Mouse (Mus musculus): Measurements from ENCODE around the gene Ddt. TPM values are rescaled to one million over a fixed set of nuclear protein-coding genes. Genes with fewer than 3 reads are reported as not detected.

Ddt gene
- total RNA-seq (2017): 13.5 to 18.8 TPM (median 16.8 TPM) in 3 replicates

- ATAC-seq (replicated peaks; ENCODE audit: insufficient number of reproducible peaks, low FRiP score, low TSS enrichment, poor library complexity, severe bottlenecking): peak; percentile 97
Observed at GRCm38 (mm10) chr10:75772795-75773664, at the start of gene Ddt. TSS of gene Ddt (minus strand) at chr10:75773414.

- ATAC-seq (replicated peaks; ENCODE audit: insufficient number of reproducible peaks, low FRiP score, low TSS enrichment, poor library complexity, severe bottlenecking): no peak
Observed at GRCm38 (mm10) chr10:75822443-75822842, 49.2 kb upstream of the Ddt start, which contains the start of gene Gstt4. TSS of gene Gstt4 (minus strand) at chr10:75822543.

GRCm38 (mm10) chr10:75819882-75820281 is 46.7 kb upstream of the Ddt start:
- no peak for ATAC-seq (replicated peaks; ENCODE audit: insufficient number of reproducible peaks, low FRiP score, low TSS enrichment, poor library complexity, severe bottlenecking)

DNA sequence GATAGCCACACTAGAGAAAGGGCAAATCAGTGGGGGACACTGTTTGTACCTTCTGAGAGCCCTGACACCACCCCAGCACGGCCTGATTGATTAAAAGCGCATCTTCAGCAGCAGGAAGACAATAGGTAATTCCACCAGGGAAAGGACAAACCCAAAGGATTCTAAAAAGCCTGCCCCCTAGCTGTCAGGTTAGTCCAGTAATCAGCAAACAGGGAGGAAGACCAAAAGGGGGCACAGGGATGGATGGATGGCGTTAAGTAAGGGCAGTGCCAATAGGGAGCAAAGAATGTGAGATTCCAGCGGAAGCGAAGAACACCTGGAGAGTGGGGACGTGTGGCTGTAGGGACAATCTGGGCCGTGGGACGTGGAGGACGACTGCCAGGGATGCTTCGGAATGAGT is 45.4 kb upstream of the Ddt start:
- no peak for ATAC-seq (replicated peaks; ENCODE audit: insufficient number of reproducible peaks, low FRiP score, low TSS enrichment, poor library complexity, severe bottlenecking)

GRCm38 (mm10) chr10:75804217-75804616 is 31.0 kb upstream of the Ddt start:
- no peak for ATAC-seq (replicated peaks; ENCODE audit: insufficient number of reproducible peaks, low FRiP score, low TSS enrichment, poor library complexity, severe bottlenecking)

DNA sequence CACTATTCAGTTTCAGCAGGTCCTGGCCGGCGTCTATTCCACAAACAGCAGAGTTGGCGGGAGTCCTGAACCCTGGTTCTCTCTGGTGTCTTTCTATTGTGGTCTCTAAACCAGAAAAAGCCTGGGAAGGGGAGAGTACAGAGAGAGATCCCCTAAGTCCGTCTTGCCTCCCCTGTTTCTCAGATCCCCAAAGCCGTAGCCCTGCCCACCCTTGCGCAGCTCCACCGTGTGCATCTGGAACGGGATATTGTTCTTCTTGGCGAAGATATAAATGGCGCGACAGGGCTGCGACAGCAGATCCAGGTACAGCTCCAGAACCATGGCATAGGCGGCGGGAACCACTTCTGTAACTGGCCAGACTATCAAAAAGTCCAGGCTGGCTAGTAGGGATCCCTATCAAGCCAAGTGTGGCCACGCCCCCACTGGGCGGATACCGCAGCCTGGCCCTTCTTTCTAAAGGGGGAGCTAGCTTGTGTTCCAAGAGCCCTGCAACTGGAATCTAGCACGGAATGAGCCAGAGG is 25.0 kb upstream of the Ddt start, which contains the start of gene Gstt1:
Gene Gstt1, minus strand, starts transcription at position 409 of the 521 bp plus-strand sequence.
- ATAC-seq (replicated peaks; ENCODE audit: insufficient number of reproducible peaks, low FRiP score, low TSS enrichment, poor library complexity, severe bottlenecking): peak; percentile 33; the same call in 1 of the 2 replicates

DNA sequence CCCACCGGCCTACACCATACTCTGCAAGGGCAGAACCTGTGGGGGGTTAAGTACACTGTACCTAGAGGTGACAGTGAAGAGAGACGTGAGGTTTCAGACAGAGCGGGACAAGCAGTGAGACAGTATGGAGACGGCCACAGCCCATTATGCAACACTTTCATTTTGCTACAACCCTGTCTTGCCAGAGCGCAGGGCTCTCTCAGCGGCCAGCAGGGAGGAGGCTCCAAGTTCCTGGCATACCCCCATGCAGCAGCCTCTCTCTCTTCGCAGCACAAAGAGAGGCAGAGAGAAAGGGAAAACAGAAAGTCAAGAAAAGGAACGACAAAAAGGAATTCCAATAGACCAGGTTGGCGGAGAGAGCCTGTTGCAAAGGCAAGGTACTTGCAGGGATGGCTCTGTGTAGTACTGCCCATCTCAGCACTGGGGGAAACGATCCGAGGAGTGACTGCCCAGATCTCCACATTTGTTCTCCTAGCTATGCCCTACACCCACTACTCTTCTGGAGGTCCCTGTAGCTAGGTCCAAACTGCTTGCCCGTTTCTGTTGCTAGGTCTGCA is 24.5 kb upstream of the Ddt start:
- peak; percentile 57; the same call in 1 of the 2 replicates for ATAC-seq (replicated peaks; ENCODE audit: insufficient number of reproducible peaks, low FRiP score, low TSS enrichment, poor library complexity, severe bottlenecking)

- ATAC-seq (replicated peaks; ENCODE audit: insufficient number of reproducible peaks, low FRiP score, low TSS enrichment, poor library complexity, severe bottlenecking): no peak
Observed at GRCm38 (mm10) chr10:75796731-75797516, 23.7 kb upstream of the Ddt start.

GRCm38 (mm10) chr10:75794880-75795279 is 21.7 kb upstream of the Ddt start:
- no peak for ATAC-seq (replicated peaks; ENCODE audit: insufficient number of reproducible peaks, low FRiP score, low TSS enrichment, poor library complexity, severe bottlenecking)

DNA sequence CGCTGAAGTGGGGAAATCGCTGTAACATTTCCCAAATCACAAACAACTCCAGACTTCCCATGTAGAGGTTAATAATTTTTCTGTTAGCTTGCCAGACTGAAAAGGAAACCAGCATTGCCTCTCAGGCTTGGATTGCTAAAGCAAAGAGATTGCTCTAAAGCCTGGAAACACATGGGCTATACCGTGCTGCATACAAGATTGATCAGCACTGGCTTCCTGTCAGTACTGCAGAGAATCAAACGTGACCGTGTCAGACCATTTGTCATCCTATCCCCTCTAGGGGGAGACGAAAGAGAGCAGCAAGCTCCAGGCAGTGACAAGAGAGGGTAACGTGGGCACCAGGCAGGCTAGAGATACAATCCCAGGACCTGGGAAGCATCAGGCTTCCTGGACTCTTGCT is 17.6 kb upstream of the Ddt start:
- ATAC-seq (replicated peaks; ENCODE audit: insufficient number of reproducible peaks, low FRiP score, low TSS enrichment, poor library complexity, severe bottlenecking): no peak

DNA sequence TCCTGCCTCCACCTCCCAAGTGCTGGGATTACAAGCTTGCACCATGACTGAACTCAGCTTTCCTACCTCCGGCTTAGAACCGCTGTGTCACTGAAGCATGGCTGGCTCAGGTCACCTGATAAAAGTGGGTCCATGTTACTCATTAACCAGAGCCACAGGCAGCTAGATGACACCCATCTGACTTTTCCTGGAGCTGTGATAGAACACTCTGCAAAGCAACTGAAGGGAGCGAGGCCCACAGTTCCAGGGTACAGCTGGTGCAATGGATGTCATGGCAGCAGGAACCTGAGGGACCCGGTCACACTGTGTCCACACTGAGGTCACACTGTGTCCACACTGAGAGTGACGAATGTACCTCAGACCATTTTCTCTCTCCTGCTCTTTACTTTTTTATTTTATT is 16.6 kb upstream of the Ddt start:
- ATAC-seq (replicated peaks; ENCODE audit: insufficient number of reproducible peaks, low FRiP score, low TSS enrichment, poor library complexity, severe bottlenecking): no peak

- ATAC-seq (replicated peaks; ENCODE audit: insufficient number of reproducible peaks, low FRiP score, low TSS enrichment, poor library complexity, severe bottlenecking): no peak
Observed at GRCm38 (mm10) chr10:75789081-75789735, 16.0 kb upstream of the Ddt start.

DNA sequence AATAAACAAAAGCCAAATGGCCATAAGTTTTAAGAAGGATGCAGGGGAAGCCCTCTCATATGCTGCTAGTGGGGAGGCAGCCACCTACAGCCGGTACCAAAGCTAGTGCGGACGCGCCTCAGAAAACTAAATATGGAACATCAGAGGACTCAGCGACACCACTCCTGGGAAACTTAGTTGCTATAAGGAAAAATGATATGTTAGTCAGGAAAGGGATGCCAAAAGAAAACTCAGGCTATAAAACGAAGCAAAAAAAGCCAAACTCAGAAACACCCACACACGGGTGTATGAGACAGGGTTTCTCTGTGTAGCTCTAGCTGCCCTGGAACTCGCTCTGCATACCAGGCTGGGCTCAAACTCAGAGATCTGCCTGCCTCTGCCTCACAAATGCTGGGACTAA is 15.1 kb upstream of the Ddt start:
- no peak for ATAC-seq (replicated peaks; ENCODE audit: insufficient number of reproducible peaks, low FRiP score, low TSS enrichment, poor library complexity, severe bottlenecking)

DNA sequence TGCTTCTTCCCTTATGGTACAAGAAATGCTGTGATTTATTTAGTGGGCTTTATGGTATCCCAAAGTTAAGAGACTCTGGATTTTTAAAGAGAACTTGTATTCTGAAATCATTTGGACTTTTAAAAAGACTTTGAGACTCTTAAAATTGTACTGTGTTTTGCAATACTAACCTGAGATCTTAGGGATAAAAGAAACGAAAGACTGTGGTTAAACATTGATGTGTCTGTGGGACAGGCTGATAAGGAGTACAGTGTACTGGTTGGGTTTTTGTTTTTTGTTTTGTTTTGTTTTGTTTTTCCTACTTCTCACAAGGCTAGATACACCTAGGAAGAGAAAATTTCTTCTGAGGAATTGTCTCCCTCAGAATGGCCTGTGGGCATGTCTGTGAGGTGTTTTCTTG is 12.2 kb upstream of the Ddt start:
- no peak for ATAC-seq (replicated peaks; ENCODE audit: insufficient number of reproducible peaks, low FRiP score, low TSS enrichment, poor library complexity, severe bottlenecking)

GRCm38 (mm10) chr10:75780769-75781578 is 7.8 kb upstream of the Ddt start, which contains the start of the genes Gm20441 and Gstt3:
TSS of gene Gm20441 (minus strand) at chr10:75780954.
TSS of gene Gstt3 (minus strand) at chr10:75781414.
- ATAC-seq (replicated peaks; ENCODE audit: insufficient number of reproducible peaks, low FRiP score, low TSS enrichment, poor library complexity, severe bottlenecking): peak; percentile 62

DNA sequence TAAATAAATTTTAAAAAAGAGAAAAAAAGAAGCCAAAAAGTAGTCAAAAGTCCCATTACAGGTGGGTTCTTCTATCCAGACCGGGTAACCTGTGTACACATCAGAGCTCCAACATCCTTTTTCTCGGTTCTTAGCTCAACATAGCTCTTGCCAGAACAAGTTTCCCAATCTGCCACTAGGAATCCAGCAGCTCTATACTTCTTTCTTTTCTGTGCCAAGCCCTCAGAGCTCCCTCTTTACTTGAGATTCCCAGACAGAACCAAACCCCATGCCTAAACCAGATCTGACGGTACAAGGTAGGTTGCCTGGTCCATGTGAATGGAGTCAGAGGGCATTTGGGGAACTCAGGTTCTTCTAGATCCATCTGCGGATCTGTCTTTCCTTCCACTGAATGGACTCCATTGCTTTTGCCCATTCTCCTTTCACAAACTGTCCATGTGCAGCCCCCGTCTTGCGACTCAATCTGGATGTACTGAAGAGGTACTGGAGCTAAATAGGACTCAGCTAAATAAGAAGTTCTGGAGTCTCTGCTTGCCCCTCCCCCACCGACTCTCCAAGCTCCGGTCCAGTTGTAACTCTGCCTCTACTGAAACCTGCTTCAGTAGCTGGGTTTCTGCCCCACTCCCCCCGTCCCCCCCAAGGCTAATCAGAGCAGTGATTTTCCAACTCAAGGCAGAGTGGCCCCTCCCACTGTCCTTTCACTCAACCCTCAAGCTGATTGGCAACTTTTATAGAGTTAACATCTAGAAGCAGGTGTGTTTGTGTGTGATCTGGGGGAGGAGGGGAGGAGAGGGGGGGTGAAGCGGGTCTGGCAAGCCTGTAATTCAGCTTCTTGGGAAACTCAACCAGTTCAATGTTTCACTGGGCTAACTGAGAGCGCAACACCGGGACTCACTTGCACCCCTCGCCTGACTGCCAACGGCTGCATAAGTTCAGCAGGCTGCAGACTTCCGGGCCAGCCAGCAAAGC is 6.3 kb upstream of the Ddt start:
- no peak for ATAC-seq (replicated peaks; ENCODE audit: insufficient number of reproducible peaks, low FRiP score, low TSS enrichment, poor library complexity, severe bottlenecking)

DNA sequence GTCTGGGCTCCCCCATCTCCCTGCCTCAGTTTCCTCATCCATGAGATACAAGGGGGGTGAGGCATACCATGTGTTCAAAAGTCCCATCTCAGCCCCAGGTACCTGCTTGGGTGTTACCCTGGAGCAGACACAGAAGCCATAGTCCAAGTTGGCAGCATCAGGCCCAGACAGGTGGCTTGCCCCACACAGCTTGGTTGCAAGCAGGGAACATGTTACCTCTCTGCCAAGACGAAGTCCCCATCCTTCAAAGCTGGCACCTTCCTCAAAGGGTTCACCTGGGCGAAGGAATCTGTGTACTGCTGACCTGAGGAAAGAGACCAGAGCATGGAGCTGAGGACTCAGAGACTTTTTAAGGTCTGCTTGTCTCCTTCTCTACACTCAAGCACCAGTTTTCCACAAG is 4.7 kb upstream of the Ddt start:
- no peak for ATAC-seq (replicated peaks; ENCODE audit: insufficient number of reproducible peaks, low FRiP score, low TSS enrichment, poor library complexity, severe bottlenecking)
